Mouse (Mus musculus): ENCODE results near the gene Arrdc2. TPM values are rescaled to one million over a fixed set of nuclear protein-coding genes. Genes with fewer than 3 reads are reported as not detected.

Arrdc2 gene
- polyA plus RNA-seq, 1 experiment from 2014 or later, result 13.4 TPM

DNA sequence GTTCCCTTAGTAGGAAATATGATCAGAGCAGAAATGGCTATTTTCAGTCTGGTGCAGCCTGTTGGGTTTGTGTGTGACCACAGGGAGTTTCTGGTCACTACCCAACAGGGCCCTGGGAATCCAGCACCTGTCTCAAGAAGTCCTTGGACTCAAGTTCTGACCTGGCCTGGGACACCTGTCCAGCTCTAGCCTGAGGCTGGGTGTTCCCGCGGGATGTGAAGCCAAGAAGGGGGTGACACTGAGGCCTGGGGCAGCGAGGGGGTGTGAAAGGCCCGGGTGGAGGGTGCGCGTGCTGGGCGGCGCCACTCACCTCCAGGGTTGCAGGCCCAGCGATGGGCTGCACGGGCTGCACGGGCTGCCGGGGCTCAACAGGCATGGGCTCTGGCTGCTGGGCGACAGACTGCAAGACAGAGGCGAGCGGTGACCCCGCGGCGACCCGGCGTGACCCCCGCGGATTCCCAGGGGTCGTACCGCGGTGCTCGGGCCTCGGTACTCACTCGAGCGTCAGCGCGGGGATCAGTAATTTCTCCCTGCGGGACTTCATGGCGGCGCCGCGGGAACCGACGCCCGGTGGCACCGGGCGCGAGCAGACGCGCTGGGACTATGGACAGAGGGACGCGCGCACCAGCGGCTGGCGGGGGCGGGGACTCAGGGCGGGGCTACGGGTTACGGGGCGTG lies 43.0 kb downstream of the Arrdc2 start:
- WGBS, result 4% methylated on average over 54 of the region's 54 CpGs
- ATAC-seq (replicated peaks; ENCODE audit: low FRiP score), result no peak

GRCm38 (mm10) chr8:70795370-70795769 lies 44.1 kb downstream of the Arrdc2 start:
- Histone ChIP-seq H3K4me3 (ENCODE audit: low read depth, low read length) (no peak overlapping the region), H3K27me3 (replicated peaks; ENCODE audit: control insufficient read depth, insufficient read depth, low read length) (peaks cover 34% of the 10 kb centered on the region), H3K9ac (ENCODE audit: low read depth, low read length) (no peak overlapping the region), H3K27ac (ENCODE audit: low read depth, low read length) (no peak overlapping the region), H3K36me3 (ENCODE audit: control insufficient read depth, insufficient read depth, low read length) (no peaks in the 10 kb centered on the region), H3K9me3 (ENCODE audit: control insufficient read depth, low read length) (no peaks in the 10 kb centered on the region), H3K4me2 (no peak overlapping the region), H3K4me1 (replicated peaks; ENCODE audit: control insufficient read depth, insufficient read depth, low read length) (peaks cover 37% of the 10 kb centered on the region)
- ATAC-seq (replicated peaks; ENCODE audit: low FRiP score) (no peak), DNase-seq (ENCODE audit: low spot score) (no peak)
- 85% methylated on average over 2 of the region's 2 CpGs for whole genome bisulfite sequencing

More for the DNA sequence above, 43.0 kb downstream of the Arrdc2 start:
- Histone ChIP-seq H3K27me3 (replicated peaks; ENCODE audit: control insufficient read depth, insufficient read depth, low read length) (peaks cover 43% of the 10 kb centered on the region), H3K4me1 (replicated peaks; ENCODE audit: control insufficient read depth, insufficient read depth, low read length) (peaks cover 27% of the 10 kb centered on the region), H3K36me3 (ENCODE audit: control insufficient read depth, insufficient read depth, low read length) (no peaks in the 10 kb centered on the region), H3K4me2 (peak overlapping the region; percentile 97), H3K9me3 (ENCODE audit: control insufficient read depth, low read length) (no peaks in the 10 kb centered on the region), H3K4me3 (ENCODE audit: low read depth, low read length) (peak overlapping the region; percentile 60), H3K27ac (ENCODE audit: low read depth, low read length) (no peak overlapping the region; the same call in 1 of the 2 replicates), H3K9ac (ENCODE audit: low read depth, low read length) (peak overlapping the region; percentile 75)
- DNase-seq (ENCODE audit: low spot score), result peak; percentile 50

DNA sequence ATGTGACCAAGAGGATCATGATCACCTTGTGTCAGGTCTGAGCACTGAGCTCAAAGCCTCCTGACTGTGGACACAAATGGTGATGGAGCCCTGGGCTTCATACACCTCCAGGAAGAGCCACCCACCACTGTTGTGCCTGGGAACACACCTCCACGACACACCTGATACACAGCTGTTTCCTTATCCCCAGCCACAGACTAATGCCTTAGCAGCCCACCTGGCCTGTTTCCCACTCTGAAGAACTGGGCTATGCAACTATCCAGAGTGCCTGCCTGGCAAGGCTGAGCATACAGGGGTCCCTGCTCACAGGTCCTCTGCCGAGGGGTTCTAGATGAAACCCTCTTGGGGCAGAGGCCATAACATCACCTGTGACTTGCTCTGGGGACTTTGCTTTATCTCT lies 45.3 kb downstream of the Arrdc2 start:
- Histone ChIP-seq H3K4me2 (no peak overlapping the region), H3K27me3 (replicated peaks; ENCODE audit: control insufficient read depth, insufficient read depth, low read length) (peaks cover 23% of the 10 kb centered on the region), H3K4me3 (ENCODE audit: low read depth, low read length) (no peak overlapping the region), H3K36me3 (ENCODE audit: control insufficient read depth, insufficient read depth, low read length) (no peaks in the 10 kb centered on the region), H3K4me1 (replicated peaks; ENCODE audit: control insufficient read depth, insufficient read depth, low read length) (peaks cover 45% of the 10 kb centered on the region), H3K27ac (ENCODE audit: low read depth, low read length) (no peak overlapping the region), H3K9me3 (ENCODE audit: control insufficient read depth, low read length) (no peaks in the 10 kb centered on the region), H3K9ac (ENCODE audit: low read depth, low read length) (no peak overlapping the region)
- ATAC-seq (replicated peaks; ENCODE audit: low FRiP score), result no peak
- WGBS, result 73% methylated on average over 2 of the region's 2 CpGs
- no peak for DNase-seq (ENCODE audit: low spot score)

DNA sequence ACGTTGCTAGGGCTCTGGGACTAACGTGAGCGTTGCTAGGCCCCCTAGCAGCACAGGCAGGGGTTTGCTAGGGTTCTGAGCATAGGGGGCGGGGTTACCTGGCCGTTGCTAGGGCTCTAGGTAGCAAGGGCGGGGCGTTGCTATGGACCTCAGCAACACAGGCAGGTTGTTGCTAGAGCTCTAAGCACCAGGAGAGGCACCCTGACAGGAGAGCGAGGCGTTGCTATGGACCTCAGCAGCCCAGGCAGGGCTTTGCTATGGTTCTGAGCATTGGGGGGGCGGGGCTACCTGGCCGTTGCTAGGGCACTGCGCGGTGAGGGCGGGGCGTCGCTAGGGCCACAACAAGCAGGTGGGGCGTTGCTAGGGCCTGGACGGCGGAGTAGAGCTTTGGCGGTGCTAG lies 46.8 kb downstream of the Arrdc2 start:
- Histone ChIP-seq H3K36me3 (ENCODE audit: control insufficient read depth, insufficient read depth, low read length) (peaks cover 5% of the 10 kb centered on the region; the same call in 1 of the 2 replicates), H3K4me2 (peak overlapping the region; percentile 91), H3K4me1 (replicated peaks; ENCODE audit: control insufficient read depth, insufficient read depth, low read length) (peaks cover 51% of the 10 kb centered on the region), H3K27ac (ENCODE audit: low read depth, low read length) (peak overlapping the region; percentile 83), H3K9ac (ENCODE audit: low read depth, low read length) (peak overlapping the region; percentile 85; the same call in 1 of the 2 replicates), H3K4me3 (ENCODE audit: low read depth, low read length) (peak overlapping the region; percentile 82), H3K27me3 (replicated peaks; ENCODE audit: control insufficient read depth, insufficient read depth, low read length) (peaks cover 8% of the 10 kb centered on the region), H3K9me3 (ENCODE audit: control insufficient read depth, low read length) (no peaks in the 10 kb centered on the region)
- under 1% methylated on average over 20 of the region's 20 CpGs for WGBS
- peak; percentile 80 for DNase-seq (ENCODE audit: low spot score)
- ATAC-seq (replicated peaks; ENCODE audit: low FRiP score), result peak; percentile 19

- ATAC-seq (replicated peaks; ENCODE audit: low FRiP score) (peak; percentile 74), DNase-seq (ENCODE audit: low spot score) (peak; percentile 99)
- Histone ChIP-seq H3K36me3 (ENCODE audit: control insufficient read depth, insufficient read depth, low read length) (peaks cover 7% of the 10 kb centered on the region; the same call in 1 of the 2 replicates), H3K9ac (ENCODE audit: low read depth, low read length) (peak overlapping the region; percentile 85), H3K27ac (ENCODE audit: low read depth, low read length) (peak overlapping the region; percentile 83), H3K4me3 (ENCODE audit: low read depth, low read length) (peak overlapping the region; percentile 82), H3K9me3 (ENCODE audit: control insufficient read depth, low read length) (no peaks in the 10 kb centered on the region), H3K27me3 (replicated peaks; ENCODE audit: control insufficient read depth, insufficient read depth, low read length) (peaks cover 6% of the 10 kb centered on the region), H3K4me1 (replicated peaks; ENCODE audit: control insufficient read depth, insufficient read depth, low read length) (peaks cover 49% of the 10 kb centered on the region), H3K4me2 (peak overlapping the region; percentile 91)
- WGBS, result 4% methylated on average over 58 of the region's 58 CpGs
These were observed 47.4 kb downstream of the Arrdc2 start for GRCm38 (mm10) chr8:70791975-70792691.

- Histone ChIP-seq H3K4me1 (replicated peaks; ENCODE audit: control insufficient read depth, insufficient read depth, low read length) (peaks cover 48% of the 10 kb centered on the region), H3K27ac (ENCODE audit: low read depth, low read length) (0 out of 2 replicates have a peak overlapping the region, but pooled peaks have one; percentile 6)
- DNase-seq (ENCODE audit: low spot score), result peak; percentile 61
These were observed 48.2 kb downstream of the Arrdc2 start for GRCm38 (mm10) chr8:70791294-70791701.

GRCm38 (mm10) chr8:70790846-70791245 lies 48.7 kb downstream of the Arrdc2 start:
- Histone ChIP-seq H3K4me3 (ENCODE audit: low read depth, low read length) (peak overlapping the region; percentile 82), H3K27ac (ENCODE audit: low read depth, low read length) (0 out of 2 replicates have a peak overlapping the region, but pooled peaks have one; percentile 28), H3K4me1 (replicated peaks; ENCODE audit: control insufficient read depth, insufficient read depth, low read length) (peaks cover 50% of the 10 kb centered on the region), H3K9ac (ENCODE audit: low read depth, low read length) (peak overlapping the region; percentile 85), H3K27me3 (replicated peaks; ENCODE audit: control insufficient read depth, insufficient read depth, low read length) (no peaks in the 10 kb centered on the region; the same call in 1 of the 2 replicates), H3K36me3 (ENCODE audit: control insufficient read depth, insufficient read depth, low read length) (peaks cover 19% of the 10 kb centered on the region), H3K4me2 (peak overlapping the region; percentile 91), H3K9me3 (ENCODE audit: control insufficient read depth, low read length) (no peaks in the 10 kb centered on the region)
- ATAC-seq (replicated peaks; ENCODE audit: low FRiP score) (no peak), DNase-seq (ENCODE audit: low spot score) (no peak)
- 58% methylated on average over 8 of the region's 8 CpGs for WGBS

More at GRCm38 (mm10) chr8:70791294-70791701, 48.2 kb downstream of the Arrdc2 start:
- Histone ChIP-seq H3K4me3 (ENCODE audit: low read depth, low read length) (peak overlapping the region; percentile 82), H3K9me3 (ENCODE audit: control insufficient read depth, low read length) (no peaks in the 10 kb centered on the region), H3K27me3 (replicated peaks; ENCODE audit: control insufficient read depth, insufficient read depth, low read length) (peaks cover 3% of the 10 kb centered on the region), H3K9ac (ENCODE audit: low read depth, low read length) (peak overlapping the region; percentile 85), H3K4me2 (peak overlapping the region; percentile 91), H3K36me3 (ENCODE audit: control insufficient read depth, insufficient read depth, low read length) (peaks cover 15% of the 10 kb centered on the region)
- 36% methylated on average over 7 of the region's 7 CpGs for WGBS
- 0 out of 2 replicates have a peak, but pooled peaks have one; percentile 13 for ATAC-seq (replicated peaks; ENCODE audit: low FRiP score)

DNA sequence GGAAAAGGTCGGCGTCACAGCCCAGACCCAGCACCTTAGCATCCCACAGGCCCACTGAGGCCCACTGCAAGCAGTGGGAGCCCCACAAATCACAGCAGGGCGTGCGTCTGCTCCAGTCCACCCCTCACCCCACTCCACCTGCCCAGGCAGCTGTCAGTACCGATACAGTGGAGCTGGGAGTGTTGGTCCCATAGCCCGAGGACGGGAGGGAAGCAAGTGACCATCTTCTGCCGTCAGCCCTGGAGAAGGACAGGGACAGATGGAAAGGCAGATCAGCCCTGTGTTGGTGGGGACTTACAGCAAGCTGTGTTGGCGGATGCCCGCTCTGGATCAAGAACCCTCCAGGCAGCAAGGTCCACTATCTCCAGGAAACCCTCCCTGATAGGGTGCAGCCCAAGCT lies 50.5 kb downstream of the Arrdc2 start:
- WGBS, result 81% methylated on average over 10 of the region's 10 CpGs
- DNase-seq (ENCODE audit: low spot score) (no peak), ATAC-seq (replicated peaks; ENCODE audit: low FRiP score) (no peak)
- Histone ChIP-seq H3K27ac (ENCODE audit: low read depth, low read length) (no peak overlapping the region), H3K4me2 (no peak overlapping the region; the same call in 1 of the 2 replicates), H3K9ac (ENCODE audit: low read depth, low read length) (no peak overlapping the region), H3K9me3 (ENCODE audit: control insufficient read depth, low read length) (no peaks in the 10 kb centered on the region), H3K4me3 (ENCODE audit: low read depth, low read length) (no peak overlapping the region), H3K27me3 (replicated peaks; ENCODE audit: control insufficient read depth, insufficient read depth, low read length) (no peaks in the 10 kb centered on the region), H3K36me3 (ENCODE audit: control insufficient read depth, insufficient read depth, low read length) (peaks cover 21% of the 10 kb centered on the region), H3K4me1 (replicated peaks; ENCODE audit: control insufficient read depth, insufficient read depth, low read length) (peaks cover 51% of the 10 kb centered on the region)

Measured in liver, embryonic 11.5 days (tissue).